Mouse (Mus musculus) cerebellum, adult 11-12 months (tissue): ENCODE results near the gene Tecpr2.

ENCODE experiments used
- DNase-seq: peaks from one replicate; pipeline ENCODE4 v3.0.0; 2022

Gene Tecpr2

GRCm38 (mm10) chr12:110949410-110949809 lies 60.3 kb downstream of the Tecpr2 start:
- peak; percentile 64 for DNase-seq

GRCm38 (mm10) chr12:110950151-110950550 lies 61.1 kb downstream of the Tecpr2 start:
- DNase-seq = no peak

- no peak for DNase-seq
These were observed 62.2 kb downstream of the Tecpr2 start for GRCm38 (mm10) chr12:110951236-110951635.

GRCm38 (mm10) chr12:110952628-110953385 lies 63.7 kb downstream of the Tecpr2 start:
- DNase-seq = peak; percentile 68

- DNase-seq = no peak
These were observed 64.4 kb downstream of the Tecpr2 start for GRCm38 (mm10) chr12:110953443-110953842.

- no peak for DNase-seq
These were observed 64.8 kb downstream of the Tecpr2 start for GRCm38 (mm10) chr12:110953900-110954299.

- DNase-seq = peak; percentile 79
These were observed 65.4 kb downstream of the Tecpr2 start for GRCm38 (mm10) chr12:110954351-110954991.

GRCm38 (mm10) chr12:110961973-110962372 lies 72.9 kb downstream of the Tecpr2 start:
- DNase-seq = no peak

GRCm38 (mm10) chr12:110965500-110965899 lies 76.4 kb downstream of the Tecpr2 start:
- DNase-seq = no peak

GRCm38 (mm10) chr12:110966079-110966478 lies 77.0 kb downstream of the Tecpr2 start:
- DNase-seq = no peak

GRCm38 (mm10) chr12:110967146-110967545 lies 78.1 kb downstream of the Tecpr2 start:
- DNase-seq = no peak

- DNase-seq = no peak
These were observed 81.3 kb downstream of the Tecpr2 start for GRCm38 (mm10) chr12:110970408-110970807.

- no peak for DNase-seq
These were observed 82.9 kb downstream of the Tecpr2 start for GRCm38 (mm10) chr12:110971972-110972371.

- no peak for DNase-seq
These were observed 84.8 kb downstream of the Tecpr2 start for GRCm38 (mm10) chr12:110973829-110974228.

- DNase-seq = peak; percentile 56
These were observed 85.2 kb downstream of the Tecpr2 start for GRCm38 (mm10) chr12:110974295-110974694.

- DNase-seq = no peak
These were observed 85.7 kb downstream of the Tecpr2 start for GRCm38 (mm10) chr12:110974726-110975125.

- DNase-seq = no peak
These were observed 86.3 kb downstream of the Tecpr2 start for GRCm38 (mm10) chr12:110975385-110975784.

- no peak for DNase-seq
These were observed 86.9 kb downstream of the Tecpr2 start for GRCm38 (mm10) chr12:110975838-110976468.

GRCm38 (mm10) chr12:110976589-110977344 lies 87.7 kb downstream of the Tecpr2 start:
- DNase-seq = peak; percentile 64

GRCm38 (mm10) chr12:110977345-110977733 lies 88.3 kb downstream of the Tecpr2 start:
- DNase-seq = peak; percentile 60

- peak; percentile 69 for DNase-seq
These were observed 89.0 kb downstream of the Tecpr2 start for GRCm38 (mm10) chr12:110977896-110978606.

GRCm38 (mm10) chr12:110978607-110979406 lies 89.7 kb downstream of the Tecpr2 start, which contains the start of gene Ankrd9:
Ankrd9 (minus strand) TSS chr12:110979040.
- peak; percentile 92 for DNase-seq
